Mouse (Mus musculus) forelimb bud, embryonic 11.5 days (tissue): ENCODE measurements around the gene Dvl1.
A peak's percentile ranks its signal among the peaks of the same experiment; 100 is the strongest.

Source experiments
- DNase-seq: peaks from one replicate; pipeline ENCODE4 v3.0.0-alpha.2; 2012; ENCODE audit warnings: low read depth, low spot score

Dvl1 gene

GRCm38 (mm10) chr4:155840076-155841002 is 6.9 kb upstream of the Dvl1 start:
- no peak for DNase-seq

- peak; percentile 35 for DNase-seq
Observed at GRCm38 (mm10) chr4:155841003-155841454, 6.2 kb upstream of the Dvl1 start.

GRCm38 (mm10) chr4:155841651-155842270 is 5.4 kb upstream of the Dvl1 start:
- no peak for DNase-seq

- DNase-seq = no peak
Observed at GRCm38 (mm10) chr4:155843231-155843630, 4.0 kb upstream of the Dvl1 start.

- no peak for DNase-seq
Observed at GRCm38 (mm10) chr4:155847591-155848352, 570 bp downstream of the Dvl1 start.

- no peak for DNase-seq
Observed at GRCm38 (mm10) chr4:155848434-155849095, 1.4 kb downstream of the Dvl1 start.

- DNase-seq = no peak
Observed at GRCm38 (mm10) chr4:155849391-155849790, 2.2 kb downstream of the Dvl1 start.

- no peak for DNase-seq
Observed at GRCm38 (mm10) chr4:155849792-155850451, 2.7 kb downstream of the Dvl1 start.

- DNase-seq = no peak
Observed at GRCm38 (mm10) chr4:155851368-155851767, 4.2 kb downstream of the Dvl1 start.

GRCm38 (mm10) chr4:155851951-155852411 is 4.8 kb downstream of the Dvl1 start:
- no peak for DNase-seq

GRCm38 (mm10) chr4:155853421-155853820 is 6.2 kb downstream of the Dvl1 start:
- no peak for DNase-seq

- DNase-seq = no peak
Observed at GRCm38 (mm10) chr4:155854991-155855390, 7.8 kb downstream of the Dvl1 start.

- DNase-seq = no peak
Observed at GRCm38 (mm10) chr4:155856071-155856470, 8.9 kb downstream of the Dvl1 start.

GRCm38 (mm10) chr4:155856881-155857280 is 9.7 kb downstream of the Dvl1 start:
- no peak for DNase-seq

GRCm38 (mm10) chr4:155859318-155859717 is 12.1 kb downstream of the Dvl1 start:
- peak; percentile 82 for DNase-seq

GRCm38 (mm10) chr4:155861787-155862186 is 14.6 kb downstream of the Dvl1 start:
- no peak for DNase-seq

GRCm38 (mm10) chr4:155863001-155863400 is 15.8 kb downstream of the Dvl1 start, which contains the start of gene Tas1r3:
Tas1r3 (minus strand) TSS chr4:155863362.
- no peak for DNase-seq

- no peak for DNase-seq
Observed at GRCm38 (mm10) chr4:155868614-155869298, 21.6 kb downstream of the Dvl1 start.

GRCm38 (mm10) chr4:155869317-155870033 is 22.3 kb downstream of the Dvl1 start, which contains the start of the genes Cptp and Ints11:
Cptp (minus strand) TSS chr4:155869440.
Ints11 (plus strand) TSS chr4:155869546.
- DNase-seq = peak; percentile 93
